Mouse (Mus musculus): ENCODE measurements at regions not wholly inside any gene's neighbourhood (a gene's known extent, or its start where the extent isn't known, plus 50 kb on each side); places are given as distances from the start of the nearest gene placed in this dataset.

- in situ Hi-C loops (cut with MboI; ENCODE audit: unreplicated experiment in 2 of 2), result no loop called here
These were observed 93.0 kb upstream of the Klf3 start for GRCm38 (mm10) chr5:64710236-64710635.

GRCm38 (mm10) chr5:64710968-64711367, 92.2 kb upstream of the Klf3 start:
- in situ Hi-C loops (cut with MboI; ENCODE audit: unreplicated experiment in 2 of 2), result no loop called here

GRCm38 (mm10) chr5:64714221-64714653, 89.0 kb upstream of the Klf3 start:
- in situ Hi-C loops (cut with MboI; ENCODE audit: unreplicated experiment in 2 of 2), result no loop called here

GRCm38 (mm10) chr5:64714710-64715109, 88.5 kb upstream of the Klf3 start:
- in situ Hi-C loops (cut with MboI; ENCODE audit: unreplicated experiment in 2 of 2), result no loop called here

GRCm38 (mm10) chr5:64716551-64716950, 86.6 kb upstream of the Klf3 start:
- in situ Hi-C loops (cut with MboI; ENCODE audit: unreplicated experiment in 2 of 2), result no loop called here

- in situ Hi-C loops (cut with MboI; ENCODE audit: unreplicated experiment in 2 of 2), result no loop called here
These were observed 81.0 kb upstream of the Klf3 start for GRCm38 (mm10) chr5:64722211-64722610.

GRCm38 (mm10) chr5:64727847-64728246, 75.3 kb upstream of the Klf3 start:
- in situ Hi-C loops (cut with MboI; ENCODE audit: unreplicated experiment in 2 of 2), result no loop called here

- in situ Hi-C loops (cut with MboI; ENCODE audit: unreplicated experiment in 2 of 2), result no loop called here
These were observed 70.8 kb upstream of the Klf3 start for GRCm38 (mm10) chr5:64732356-64732755.

GRCm38 (mm10) chr5:64736985-64737384, 66.2 kb upstream of the Klf3 start:
- in situ Hi-C loops (cut with MboI; ENCODE audit: unreplicated experiment in 2 of 2), result no loop called here

GRCm38 (mm10) chr5:64738096-64738780, 65.0 kb upstream of the Klf3 start:
- in situ Hi-C loops (cut with MboI; ENCODE audit: unreplicated experiment in 2 of 2), result no loop called here

- in situ Hi-C loops (cut with MboI; ENCODE audit: unreplicated experiment in 2 of 2), result no loop called here
These were observed 64.3 kb upstream of the Klf3 start for GRCm38 (mm10) chr5:64738781-64739310.

GRCm38 (mm10) chr5:64739311-64740261, 63.6 kb upstream of the Klf3 start:
- in situ Hi-C loops (cut with MboI; ENCODE audit: unreplicated experiment in 2 of 2), result no loop called here

- in situ Hi-C loops (cut with MboI; ENCODE audit: unreplicated experiment in 2 of 2), result no loop called here
These were observed 59.1 kb upstream of the Klf3 start for GRCm38 (mm10) chr5:64744041-64744440.

GRCm38 (mm10) chr5:64744455-64744854, 58.7 kb upstream of the Klf3 start:
- in situ Hi-C loops (cut with MboI; ENCODE audit: unreplicated experiment in 2 of 2), result no loop called here

GRCm38 (mm10) chr5:64747461-64747860, 55.7 kb upstream of the Klf3 start:
- in situ Hi-C loops (cut with MboI; ENCODE audit: unreplicated experiment in 2 of 2), result no loop called here

- in situ Hi-C loops (cut with MboI; ENCODE audit: unreplicated experiment in 2 of 2), result no loop called here
These were observed 53.6 kb upstream of the Klf3 start for GRCm38 (mm10) chr5:64749415-64750166.

- in situ Hi-C loops (cut with MboI; ENCODE audit: unreplicated experiment in 2 of 2), result no loop called here
These were observed 52.8 kb upstream of the Klf3 start for GRCm38 (mm10) chr5:64750406-64750805.

GRCm38 (mm10) chr5:64750976-64751656, 52.1 kb upstream of the Klf3 start:
- in situ Hi-C loops (cut with MboI; ENCODE audit: unreplicated experiment in 2 of 2), result no loop called here

- in situ Hi-C loops (cut with MboI; ENCODE audit: unreplicated experiment in 2 of 2), result no loop called here
These were observed 49.9 kb upstream of the Klf3 start for GRCm38 (mm10) chr5:64753142-64753750.
